11 mouse cellular contexts compared by ENCODE assay signal in genomic region chr8:77284473-77284872, GRCm38 (mm10).
"Had no signal": no experiment of that assay in that cellular context is flagged by ENCODE, and none has a peak within 500 bp of the region (broad histone marks: within the 10 kb centered on the region; RNA-seq: fewer than 3 reads in every experiment).

No protein-coding gene starts in this region.

- H3K27ac ChIP-seq: left cerebral cortex, adult 2 months; limb, embryonic 15.5 days; liver, embryonic 12.5 days; lung, embryonic 15.5 days; midbrain, embryonic 13.5 days; neural tube, embryonic 15.5 days had no signal

- DNase-seq: kidney, adult 18-20 months; kidney, postnatal 10 days; kidney, postnatal 4 days; thymus, adult 18-20 months had no signal

- ATAC-seq: liver, embryonic 12.5 days; midbrain, embryonic 13.5 days had no signal

- H3K4me3 ChIP-seq: left cerebral cortex, adult 2 months; limb, embryonic 15.5 days; liver, embryonic 12.5 days; lung, embryonic 15.5 days; midbrain, embryonic 13.5 days; myocyte; neural tube, embryonic 15.5 days had no signal
